Mouse (Mus musculus) neutrophil, adult 5-6 weeks (primary cell): ENCODE results near the gene Ttc27. TPM values are rescaled to one million over a fixed set of nuclear protein-coding genes. Genes with fewer than 3 reads are reported as not detected.

ENCODE experiments used
- total RNA-seq: library from RNA; stranded (forward); fragments of 200-1000 nt; gene quantifications from 2 replicates; pipeline ENCODE4 v1.2.3, GENCODE M21; 2017

The Ttc27 gene
- total RNA-seq, 1 experiment from 2014 or later, result 29.7 TPM

Other genes with a start within 250 kb of the Ttc27 start
- 66.0 and 73.4 TPM in 2 replicates for gene Yipf4, start 228.2 kb upstream of the Ttc27 start, total RNA-seq
- 231 and 241 TPM in 2 replicates for gene Birc6, start 189.4 kb upstream of the Ttc27 start, total RNA-seq